Mouse (Mus musculus) heart, embryonic 11.5 days (tissue): Measurements from ENCODE around the gene Hbp1. TPM values are rescaled to one million over a fixed set of nuclear protein-coding genes. Genes with fewer than 3 reads are reported as not detected.
A peak's percentile ranks its signal among the peaks of the same experiment; 100 is the strongest.

Experiments used
- ATAC-seq: fragments of 200-750 bp; cut with Nextera tagmentation; replicated peaks from 2 replicates; pipeline ENCODE4 v1.8.0; 2017; ENCODE audit warnings: moderate library complexity; ENCODE audit not compliant: insufficient number of reproducible peaks, low FRiP score, low TSS enrichment
- H3K27ac ChIP-seq: fragments of 300-500 bp; sonication (generic); 2 replicates; pipeline ENCODE4 v1.5.1; 2014; ENCODE audit warnings: mild to moderate bottlenecking, low read depth, low read length
- H3K27me3 ChIP-seq: fragments of 300-500 bp; sonication (generic); 2 replicates; pipeline ENCODE4 v1.6.1; 2014; ENCODE audit warnings: mild to moderate bottlenecking, low read length, mixed read lengths; ENCODE audit not compliant: control insufficient read depth, insufficient read depth
- H3K36me3 ChIP-seq: fragments of 300-500 bp; sonication (generic); 2 replicates; pipeline ENCODE4 v1.6.1; 2014; ENCODE audit warnings: mild to moderate bottlenecking, low read length, moderate library complexity, mixed read lengths; ENCODE audit not compliant: control insufficient read depth, insufficient read depth
- H3K4me1 ChIP-seq: fragments of 300-500 bp; sonication (generic); 2 replicates; pipeline ENCODE4 v1.6.1; 2014; ENCODE audit warnings: low read length; ENCODE audit not compliant: control insufficient read depth, insufficient read depth
- H3K4me2 ChIP-seq: fragments of 300-500 bp; sonication (generic); 2 replicates; pipeline ENCODE4 v1.6.1; 2014; ENCODE audit warnings: mild to moderate bottlenecking, moderate library complexity
- H3K4me3 ChIP-seq: fragments of 300-500 bp; sonication (generic); 2 replicates; pipeline ENCODE4 v1.5.1; 2014; ENCODE audit warnings: low read depth, low read length
- H3K9ac ChIP-seq: fragments of 300-500 bp; sonication (generic); 2 replicates; pipeline ENCODE4 v1.6.1; 2014; ENCODE audit warnings: mild to moderate bottlenecking, low read depth, low read length, moderate library complexity
- H3K9me3 ChIP-seq: fragments of 300-500 bp; sonication (generic); replicated peaks from 2 replicates; pipeline ENCODE4 v1.6.1; 2016; ENCODE audit warnings: low read length; ENCODE audit not compliant: control insufficient read depth
- WGBS: fragments of 180-500 bp; shearing (Covaris S2); extraction: QIAGEN DNeasy Blood & Tissue Kit; methylation state at CpG from one replicate; pipeline ENCODE4 v1.1.7; 2014; ENCODE audit not compliant: insufficient replicate concordance; 5-methylcytosine and 5-hydroxymethylcytosine counted together
- polyA plus RNA-seq: library from polyadenylated mRNA; unstranded; fragments of >200 nt; fragmentation: Nextera tagmentation; extraction: Ambion mirVana; gene quantifications from 2 replicates; pipeline ENCODE4 v1.2.1, GENCODE M21; 2014

Gene Hbp1
- polyA plus RNA-seq, 1 experiment from 2014 or later = 85.3 TPM

- Histone ChIP-seq H3K36me3 (no peaks in the 10 kb centered on the region), H3K9ac (no peak overlapping the region), H3K9me3 (no peaks in the 10 kb centered on the region), H3K27ac (no peak overlapping the region), H3K4me3 (no peak overlapping the region), H3K4me1 (no peaks in the 10 kb centered on the region), H3K4me2 (no peak overlapping the region), H3K27me3 (no peaks in the 10 kb centered on the region)
- ATAC-seq = no peak
- WGBS = 4% methylated on average over 2 of the region's 2 CpGs
Observed at GRCm38 (mm10) chr12:31967536-31967935, 17.2 kb upstream of the Hbp1 start.

GRCm38 (mm10) chr12:31966405-31966804 is 16.1 kb upstream of the Hbp1 start:
- Histone ChIP-seq H3K9ac (no peak overlapping the region), H3K4me2 (no peak overlapping the region), H3K27ac (no peak overlapping the region), H3K36me3 (no peaks in the 10 kb centered on the region), H3K4me1 (no peaks in the 10 kb centered on the region), H3K4me3 (no peak overlapping the region), H3K27me3 (no peaks in the 10 kb centered on the region), H3K9me3 (no peaks in the 10 kb centered on the region)
- ATAC-seq = no peak
- WGBS = 64% methylated on average over 4 of the region's 4 CpGs

- Histone ChIP-seq H3K4me3 (no peak overlapping the region), H3K27me3 (no peaks in the 10 kb centered on the region), H3K9ac (no peak overlapping the region), H3K4me2 (no peak overlapping the region), H3K4me1 (no peaks in the 10 kb centered on the region), H3K36me3 (no peaks in the 10 kb centered on the region), H3K27ac (no peak overlapping the region), H3K9me3 (no peaks in the 10 kb centered on the region)
- ATAC-seq = no peak
- 90% methylated on average over 12 of the region's 12 CpGs for WGBS
Observed at GRCm38 (mm10) chr12:31965517-31966212, 15.3 kb upstream of the Hbp1 start.

GRCm38 (mm10) chr12:31964074-31964473 is 13.7 kb upstream of the Hbp1 start:
- no peak overlapping the region for H3K27ac ChIP-seq
- H3K9ac ChIP-seq = no peak overlapping the region
- H3K4me2 ChIP-seq = no peak overlapping the region
- no peaks in the 10 kb centered on the region for H3K4me1 ChIP-seq
- WGBS = 86% methylated on average over 6 of the region's 6 CpGs
- no peaks in the 10 kb centered on the region for H3K36me3 ChIP-seq
- H3K4me3 ChIP-seq = no peak overlapping the region
- ATAC-seq = no peak
- no peaks in the 10 kb centered on the region for H3K27me3 ChIP-seq
- H3K9me3 ChIP-seq = no peaks in the 10 kb centered on the region

GRCm38 (mm10) chr12:31955843-31956242 is 5.5 kb upstream of the Hbp1 start:
- Histone ChIP-seq H3K9me3 (no peaks in the 10 kb centered on the region), H3K9ac (no peak overlapping the region), H3K4me1 (no peaks in the 10 kb centered on the region), H3K27me3 (no peaks in the 10 kb centered on the region), H3K4me2 (no peak overlapping the region), H3K27ac (no peak overlapping the region), H3K36me3 (no peaks in the 10 kb centered on the region), H3K4me3 (no peak overlapping the region)
- ATAC-seq = no peak
- WGBS = 79% methylated on average over 4 of the region's 4 CpGs

GRCm38 (mm10) chr12:31950659-31951031 is 310 bp upstream of the Hbp1 start:
- ATAC-seq = no peak; the same call in 1 of the 2 replicates
- no peaks in the 10 kb centered on the region for H3K36me3 ChIP-seq
- peak overlapping the region; percentile 38 for H3K4me3 ChIP-seq
- no peaks in the 10 kb centered on the region for H3K27me3 ChIP-seq
- H3K9ac ChIP-seq = peak overlapping the region; percentile 62; the same call in 1 of the 2 replicates
- H3K4me2 ChIP-seq = peak overlapping the region; percentile 76
- peaks cover 4% of the 10 kb centered on the region; the same call in 1 of the 2 replicates for H3K4me1 ChIP-seq
- peak overlapping the region; percentile 75 for H3K27ac ChIP-seq
- 11% methylated on average over 9 of the region's 9 CpGs for WGBS
- H3K9me3 ChIP-seq = no peaks in the 10 kb centered on the region

- Histone ChIP-seq H3K27me3 (no peaks in the 10 kb centered on the region), H3K9ac (peak overlapping the region; percentile 96), H3K9me3 (no peaks in the 10 kb centered on the region), H3K4me3 (peak overlapping the region; percentile 92), H3K4me1 (peaks cover 4% of the 10 kb centered on the region; the same call in 1 of the 2 replicates), H3K27ac (peak overlapping the region; percentile 99), H3K36me3 (no peaks in the 10 kb centered on the region), H3K4me2 (peak overlapping the region; percentile 68)
- under 1% methylated on average over 58 of the region's 58 CpGs for WGBS
- ATAC-seq = peak; percentile 81
Observed at GRCm38 (mm10) chr12:31949193-31949741, 1.1 kb downstream of the Hbp1 start.

GRCm38 (mm10) chr12:31948101-31949000 is 2.0 kb downstream of the Hbp1 start:
- Histone ChIP-seq H3K4me3 (peak overlapping the region; percentile 92), H3K9ac (peak overlapping the region; percentile 96), H3K4me2 (peak overlapping the region; percentile 68), H3K27me3 (no peaks in the 10 kb centered on the region), H3K9me3 (no peaks in the 10 kb centered on the region), H3K36me3 (0 out of 2 replicates have a peak, but pooled peaks cover 5% of the 10 kb centered on the region), H3K4me1 (peaks cover 7% of the 10 kb centered on the region; the same call in 1 of the 2 replicates), H3K27ac (peak overlapping the region; percentile 99)
- no peak for ATAC-seq
- WGBS = 26% methylated on average over 7 of the region's 7 CpGs
